Mouse (Mus musculus) stomach, embryonic 14.5 days (tissue): ENCODE measurements around the gene Ascc3. TPM values are rescaled to one million over a fixed set of nuclear protein-coding genes. Genes with fewer than 3 reads are reported as not detected.

Experiments used
- ATAC-seq: fragments of 200-750 bp; cut with Nextera tagmentation; 2 replicates; pipeline ENCODE4 v1.8.0; 2017; ENCODE audit warnings: low read depth, moderate TSS enrichment; ENCODE audit not compliant: insufficient number of reproducible peaks, insufficient read depth, low FRiP score
- H3K27ac ChIP-seq: fragments of 300-500 bp; sonication (generic); 2 replicates; pipeline ENCODE4 v1.5.1; 2014; ENCODE audit warnings: mild to moderate bottlenecking, low read length, moderate library complexity, mixed read lengths
- H3K27me3 ChIP-seq: fragments of 300-500 bp; sonication (generic); 2 replicates; pipeline ENCODE4 v1.6.1; 2014; ENCODE audit warnings: low read length, control low read depth, mixed read lengths; ENCODE audit not compliant: control insufficient read depth, insufficient read depth
- H3K36me3 ChIP-seq: fragments of 300-500 bp; sonication (generic); 2 replicates; pipeline ENCODE4 v1.6.1; 2014; ENCODE audit warnings: mild to moderate bottlenecking, control low read depth, low read length, moderate library complexity, mixed read lengths; ENCODE audit not compliant: control insufficient read depth, insufficient read depth
- H3K4me1 ChIP-seq: fragments of 300-500 bp; sonication (generic); 2 replicates; pipeline ENCODE4 v1.6.1; 2014; ENCODE audit warnings: low read length, control low read depth, mixed read lengths; ENCODE audit not compliant: control insufficient read depth, insufficient read depth
- H3K4me2 ChIP-seq: fragments of 300-500 bp; sonication (generic); replicated peaks from 2 replicates; pipeline ENCODE4 v1.6.1; 2014; ENCODE audit warnings: low read depth, low read length, control low read depth
- H3K4me3 ChIP-seq: fragments of 300-500 bp; sonication (generic); 2 replicates; pipeline ENCODE4 v1.5.1; 2014; ENCODE audit warnings: low read depth, low read length, control low read depth
- H3K9ac ChIP-seq: fragments of 300-500 bp; sonication (generic); replicated peaks from 2 replicates; pipeline ENCODE4 v1.6.1; 2014; ENCODE audit warnings: low read depth, mild to moderate bottlenecking, control low read depth, low read length, moderate library complexity, mixed read lengths
- H3K9me3 ChIP-seq: fragments of 300-500 bp; sonication (generic); 2 replicates; pipeline ENCODE4 v1.6.1; 2016; ENCODE audit warnings: low read depth, low read length, control low read depth; ENCODE audit not compliant: control insufficient read depth
- WGBS: fragments of 180-500 bp; shearing (Covaris S2); extraction: QIAGEN DNeasy Blood & Tissue Kit; methylation state at CpG from one replicate; pipeline ENCODE4 v1.1.7; 2014; 5-methylcytosine and 5-hydroxymethylcytosine counted together
- polyA plus RNA-seq: library from polyadenylated mRNA; unstranded; fragments of >200 nt; fragmentation: Nextera tagmentation; extraction: Ambion mirVana; gene quantifications from 2 replicates; pipeline ENCODE4 v1.2.1, GENCODE M21; 2014

The Ascc3 gene
- polyA plus RNA-seq, 1 experiment from 2014 or later, result 39.1 TPM

GRCm38 (mm10) chr10:50892751-50893320, 300.4 kb downstream of the Ascc3 start:
- Histone ChIP-seq H3K27ac (no peak overlapping the region), H3K36me3 (no peaks in the 10 kb centered on the region), H3K9ac (no peak overlapping the region), H3K4me3 (no peak overlapping the region), H3K4me1 (peaks cover 4% of the 10 kb centered on the region; the same call in 1 of the 2 replicates), H3K9me3 (no peaks in the 10 kb centered on the region), H3K4me2 (no peak overlapping the region; the same call in 1 of the 2 replicates), H3K27me3 (peaks cover 31% of the 10 kb centered on the region)
- 2% methylated on average over 15 of the region's 15 CpGs for WGBS
- ATAC-seq, result no peak

DNA sequence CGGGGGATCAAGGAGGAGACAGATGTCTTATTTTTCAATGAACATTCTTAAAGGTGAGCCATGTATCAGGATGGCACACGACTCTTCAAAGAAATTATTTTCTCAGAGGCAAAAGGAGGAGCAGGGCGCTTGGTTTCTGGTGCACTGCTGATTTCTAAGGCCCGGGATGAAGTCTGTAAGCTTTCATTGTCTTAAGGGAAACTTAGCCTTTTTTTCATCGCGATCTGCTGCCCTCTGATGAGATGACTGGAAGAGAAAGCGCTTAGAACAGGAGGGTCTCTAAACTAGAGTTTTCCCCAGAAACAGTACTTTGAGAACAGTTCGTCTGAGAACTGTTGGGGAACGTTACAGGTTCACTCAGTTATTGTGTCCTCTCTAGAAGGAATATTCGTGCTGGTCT, 301.1 kb downstream of the Ascc3 start:
- no peak overlapping the region for H3K9ac ChIP-seq
- H3K9me3 ChIP-seq, result no peaks in the 10 kb centered on the region
- ATAC-seq, result no peak
- WGBS, result 3% methylated on average over 10 of the region's 10 CpGs
- no peak overlapping the region for H3K4me2 ChIP-seq
- peaks cover 4% of the 10 kb centered on the region; the same call in 1 of the 2 replicates for H3K4me1 ChIP-seq
- peaks cover 31% of the 10 kb centered on the region for H3K27me3 ChIP-seq
- H3K4me3 ChIP-seq, result 0 out of 2 replicates have a peak overlapping the region, but pooled peaks have one; percentile 38
- no peaks in the 10 kb centered on the region for H3K36me3 ChIP-seq
- H3K27ac ChIP-seq, result no peak overlapping the region

- Histone ChIP-seq H3K4me2 (peak within 1 kb of the TSS; percentile 64), H3K9ac (no peak within 1 kb of the TSS), H3K36me3 (no peaks in the 10 kb centered on the region), H3K9me3 (no peaks in the 10 kb centered on the region), H3K27ac (no peak within 1 kb of the TSS), H3K27me3 (peaks cover 33% of the 10 kb centered on the region), H3K4me1 (peaks cover 4% of the 10 kb centered on the region; the same call in 1 of the 2 replicates), H3K4me3 (peak within 1 kb of the TSS; percentile 38)
- WGBS, result under 1% methylated on average over 58 of the region's 62 CpGs
- ATAC-seq, result peak; percentile 92
Measured at GRCm38 (mm10) chr10:50894170-50894991, 301.9 kb downstream of the Ascc3 start, which contains the start of gene Sim1. Sim1 (plus strand) TSS chr10:50894754.

- Histone ChIP-seq H3K4me3 (peak overlapping the region; percentile 38), H3K9me3 (no peaks in the 10 kb centered on the region), H3K27me3 (peaks cover 32% of the 10 kb centered on the region), H3K4me2 (peak overlapping the region; percentile 64), H3K36me3 (no peaks in the 10 kb centered on the region), H3K27ac (no peak overlapping the region), H3K9ac (no peak overlapping the region), H3K4me1 (peaks cover 4% of the 10 kb centered on the region; the same call in 1 of the 2 replicates)
- 0 out of 2 replicates have a peak, but pooled peaks have one; percentile 16 for ATAC-seq
- under 1% methylated on average over 44 of the region's 44 CpGs for WGBS
Measured at GRCm38 (mm10) chr10:50895091-50895790, 302.8 kb downstream of the Ascc3 start.

DNA sequence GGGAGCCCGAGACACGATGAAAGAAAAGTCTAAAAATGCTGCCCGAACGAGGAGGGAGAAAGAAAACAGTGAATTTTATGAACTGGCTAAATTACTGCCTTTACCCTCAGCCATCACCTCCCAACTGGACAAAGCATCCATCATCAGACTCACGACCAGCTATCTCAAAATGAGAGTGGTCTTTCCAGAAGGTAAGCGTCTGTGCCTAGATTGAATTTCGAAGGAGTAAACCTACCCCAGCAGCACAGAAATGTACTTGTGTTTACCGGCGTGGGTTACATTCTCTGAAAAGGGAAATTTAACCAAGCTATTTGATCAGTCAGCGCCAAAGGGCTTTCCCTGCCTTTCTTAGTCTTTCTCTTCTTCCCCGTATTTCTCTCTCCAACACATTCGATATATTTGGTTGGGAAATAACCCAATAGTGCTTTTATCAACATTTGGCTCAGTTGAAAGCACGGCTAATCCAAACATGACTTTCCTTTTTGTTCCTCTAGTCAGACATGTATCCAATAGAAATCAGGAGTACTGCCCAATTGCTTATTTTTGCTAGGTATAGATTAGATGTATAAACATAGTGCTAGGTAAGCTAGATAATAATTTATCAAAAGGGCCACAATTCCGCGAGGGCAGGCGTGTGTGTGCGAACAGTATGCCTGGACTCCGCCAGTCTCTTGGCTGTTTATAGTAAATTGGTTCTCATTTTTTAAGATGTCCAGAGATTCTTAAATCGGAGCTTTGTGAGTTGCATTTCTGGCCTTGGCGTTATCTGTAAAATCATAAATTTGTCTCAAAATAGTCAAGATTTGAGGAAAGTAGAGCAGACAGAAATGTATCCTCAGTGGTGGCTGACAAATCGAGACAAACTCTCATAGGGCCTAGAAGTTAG, 303.7 kb downstream of the Ascc3 start:
- Histone ChIP-seq H3K36me3 (no peaks in the 10 kb centered on the region), H3K27me3 (peaks cover 35% of the 10 kb centered on the region), H3K9ac (no peak overlapping the region), H3K9me3 (no peaks in the 10 kb centered on the region), H3K4me3 (peak overlapping the region; percentile 38; the same call in 1 of the 2 replicates), H3K4me2 (no peak overlapping the region), H3K27ac (no peak overlapping the region), H3K4me1 (peaks cover 4% of the 10 kb centered on the region; the same call in 1 of the 2 replicates)
- 5% methylated on average over 21 of the region's 21 CpGs for WGBS
- no peak for ATAC-seq

DNA sequence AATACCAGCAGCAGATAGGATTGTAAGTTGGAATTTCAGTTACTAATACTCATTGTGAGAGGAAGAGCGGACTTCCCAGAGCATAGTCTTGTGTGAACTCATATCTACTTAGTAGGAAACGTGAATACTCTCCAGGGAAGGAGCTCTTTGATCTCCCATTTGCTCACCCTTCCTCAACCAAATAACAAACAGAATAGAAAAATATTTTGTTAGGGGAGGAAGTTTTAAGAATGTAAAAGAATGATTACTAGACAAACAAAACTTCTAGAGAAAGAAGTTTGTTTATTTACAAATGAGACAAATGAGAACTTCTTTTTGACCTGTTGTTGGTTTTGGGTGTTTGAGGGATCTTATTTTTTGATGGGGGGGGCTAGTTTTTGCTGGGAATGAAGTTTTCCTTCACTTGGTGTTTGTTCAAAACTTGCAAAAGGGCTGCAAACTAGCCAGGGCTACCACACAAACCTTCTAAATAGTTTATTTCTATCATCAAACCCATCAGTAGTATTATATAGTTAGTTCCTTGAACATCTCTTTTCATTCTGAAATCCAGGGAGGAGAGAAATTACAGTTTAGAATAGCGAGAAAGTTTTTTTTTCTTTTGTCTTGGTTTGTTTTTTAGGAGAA, 304.4 kb downstream of the Ascc3 start:
- Histone ChIP-seq H3K27ac (no peak overlapping the region), H3K4me1 (peaks cover 4% of the 10 kb centered on the region; the same call in 1 of the 2 replicates), H3K9me3 (no peaks in the 10 kb centered on the region), H3K9ac (no peak overlapping the region), H3K27me3 (peaks cover 35% of the 10 kb centered on the region), H3K4me3 (no peak overlapping the region; the same call in 1 of the 2 replicates), H3K4me2 (no peak overlapping the region), H3K36me3 (no peaks in the 10 kb centered on the region)
- 16% methylated on average over 3 of the region's 3 CpGs for WGBS
- ATAC-seq, result no peak

- 3% methylated on average over 32 of the region's 32 CpGs for WGBS
- no peak for ATAC-seq
- peaks cover 26% of the 10 kb centered on the region for H3K27me3 ChIP-seq
Measured at GRCm38 (mm10) chr10:50897530-50898471, 305.3 kb downstream of the Ascc3 start.

More at GRCm38 (mm10) chr10:50897530-50898471, 305.3 kb downstream of the Ascc3 start:
- Histone ChIP-seq H3K36me3 (no peaks in the 10 kb centered on the region), H3K4me2 (no peak overlapping the region), H3K9ac (no peak overlapping the region), H3K27ac (no peak overlapping the region), H3K4me3 (no peak overlapping the region), H3K9me3 (no peaks in the 10 kb centered on the region), H3K4me1 (peaks cover 4% of the 10 kb centered on the region; the same call in 1 of the 2 replicates)
